Mouse (Mus musculus): ENCODE results near the gene Fbxo34.

Gene Fbxo34

GRCm38 (mm10) chr14:47472743-47473546 is 22.7 kb downstream of the Fbxo34 start:
- DNase-seq (ENCODE audit: low spot score), result peak; percentile 79

- DNase-seq (ENCODE audit: low spot score), result no peak
Observed at GRCm38 (mm10) chr14:47473891-47474290, 23.7 kb downstream of the Fbxo34 start.

GRCm38 (mm10) chr14:47474571-47475254 is 24.5 kb downstream of the Fbxo34 start:
- no peak for DNase-seq (ENCODE audit: low spot score)

- DNase-seq (ENCODE audit: low spot score), result no peak
Observed at GRCm38 (mm10) chr14:47476266-47476665, 26.0 kb downstream of the Fbxo34 start.

GRCm38 (mm10) chr14:47477711-47478110 is 27.5 kb downstream of the Fbxo34 start:
- DNase-seq (ENCODE audit: low spot score), result no peak

GRCm38 (mm10) chr14:47482200-47482599 is 32.0 kb downstream of the Fbxo34 start:
- DNase-seq (ENCODE audit: low spot score), result no peak

- DNase-seq (ENCODE audit: low spot score), result no peak
Observed at GRCm38 (mm10) chr14:47483099-47483498, 32.9 kb downstream of the Fbxo34 start.

- DNase-seq (ENCODE audit: low spot score), result no peak
Observed at GRCm38 (mm10) chr14:47488732-47489131, 38.5 kb downstream of the Fbxo34 start.

GRCm38 (mm10) chr14:47489310-47490097 is 39.3 kb downstream of the Fbxo34 start:
- DNase-seq (ENCODE audit: low spot score), result no peak

GRCm38 (mm10) chr14:47490732-47491131 is 40.5 kb downstream of the Fbxo34 start:
- no peak for DNase-seq (ENCODE audit: low spot score)

- DNase-seq (ENCODE audit: low spot score), result no peak
Observed at GRCm38 (mm10) chr14:47493592-47494361, 43.6 kb downstream of the Fbxo34 start.

GRCm38 (mm10) chr14:47495951-47496350 is 45.7 kb downstream of the Fbxo34 start:
- DNase-seq (ENCODE audit: low spot score), result no peak

GRCm38 (mm10) chr14:47497166-47497565 is 46.9 kb downstream of the Fbxo34 start:
- no peak for DNase-seq (ENCODE audit: low spot score)

GRCm38 (mm10) chr14:47498632-47499031 is 48.4 kb downstream of the Fbxo34 start:
- DNase-seq (ENCODE audit: low spot score), result no peak

- no peak for DNase-seq (ENCODE audit: low spot score)
Observed at GRCm38 (mm10) chr14:47504036-47504435, 53.8 kb downstream of the Fbxo34 start.

- no peak for DNase-seq (ENCODE audit: low spot score)
Observed at GRCm38 (mm10) chr14:47506676-47507075, 56.5 kb downstream of the Fbxo34 start.

GRCm38 (mm10) chr14:47508035-47508434 is 57.8 kb downstream of the Fbxo34 start:
- no peak for DNase-seq (ENCODE audit: low spot score)

- no peak for DNase-seq (ENCODE audit: low spot score)
Observed at GRCm38 (mm10) chr14:47510244-47510643, 60.0 kb downstream of the Fbxo34 start.

- DNase-seq (ENCODE audit: low spot score), result no peak
Observed at GRCm38 (mm10) chr14:47513606-47514005, 63.4 kb downstream of the Fbxo34 start.

GRCm38 (mm10) chr14:47514816-47515453 is 64.7 kb downstream of the Fbxo34 start:
- no peak for DNase-seq (ENCODE audit: low spot score)

- no peak for DNase-seq (ENCODE audit: low spot score)
Observed at GRCm38 (mm10) chr14:47515636-47516035, 65.4 kb downstream of the Fbxo34 start.
